ENCODE assay signal across 26 mouse cellular contexts in the genomic region with DNA sequence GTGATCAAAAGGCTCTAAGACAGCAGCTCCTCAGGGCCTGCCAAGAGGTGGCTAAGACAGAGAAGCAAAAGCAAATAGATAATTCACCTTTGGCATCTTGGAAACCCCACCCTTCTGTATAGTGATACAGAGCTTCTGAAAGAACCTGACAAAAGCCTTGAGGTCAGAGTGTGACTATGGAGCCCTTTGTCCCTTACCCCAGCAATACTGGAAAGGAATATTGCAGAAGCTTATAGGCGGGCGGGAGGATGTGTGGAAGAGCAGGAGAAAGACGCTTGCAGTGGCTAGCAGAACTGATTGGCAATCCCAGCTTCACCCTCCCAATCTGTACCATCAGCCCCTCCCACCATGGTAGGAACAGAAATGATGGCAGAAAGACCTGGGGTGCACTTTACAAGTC. TPM values are rescaled to one million over a fixed set of nuclear protein-coding genes. Genes with fewer than 3 reads are reported as not detected.
DNase-seq lines count a peak whose midpoint lies in the region; ATAC-seq and TF ChIP-seq lines count a peak whose summit lies in the region.
"Had no signal": no experiment of that assay in that cellular context is flagged by ENCODE, and none has a peak within 500 bp of the region (broad histone marks: within the 10 kb centered on the region; RNA-seq: fewer than 3 reads in every experiment).

No protein-coding gene starts in this region.

- no peak overlapping the region for H3K4me3 ChIP-seq in kidney, embryonic 15.5 days (replicated peaks)
- no peak overlapping the region for H3K4me3 ChIP-seq in layer of hippocampus, adult 2 months
- H3K4me3 ChIP-seq in intestine, embryonic 16.5 days (ENCODE audit: low read length), result no peak overlapping the region
- H3K4me3 ChIP-seq: embryonic facial prominence, embryonic 12.5 days; embryonic facial prominence, embryonic 15.5 days; heart, embryonic 10.5 days; heart, embryonic 13.5 days had no signal

- H3K36me3 ChIP-seq in kidney, embryonic 15.5 days, result no peaks in the 10 kb centered on the region
- H3K36me3 ChIP-seq in intestine, embryonic 16.5 days (ENCODE audit: control insufficient read depth, insufficient read depth, low read length), result no peaks in the 10 kb centered on the region
- H3K36me3 ChIP-seq: embryonic facial prominence, embryonic 12.5 days; embryonic facial prominence, embryonic 15.5 days; heart, embryonic 10.5 days; heart, embryonic 13.5 days had no signal

- no peak for TF ChIP-seq CTCF in layer of hippocampus, adult 2 months (conservative IDR thresholded peaks at IDR 0.05)

- ATAC-seq in kidney, embryonic 15.5 days (replicated peaks; ENCODE audit: low FRiP score), result no peak
- peak; percentile 78 for ATAC-seq in intestine, embryonic 16.5 days
- no peak for ATAC-seq in CD4-positive, CD25-positive, alpha-beta regulatory T cell, adult 4 months
- ATAC-seq: activated CD4-positive, CD25-positive, alpha-beta regulatory T cell, adult 4 months; forebrain, embryonic 14.5 days; forebrain, postnatal 0 days; hindbrain, postnatal 0 days had no signal

- no peaks in the 10 kb centered on the region for H3K9me3 ChIP-seq in kidney, embryonic 15.5 days (replicated peaks)
- no peaks in the 10 kb centered on the region for H3K9me3 ChIP-seq in intestine, embryonic 16.5 days (ENCODE audit: control insufficient read depth, low read length)
- H3K9me3 ChIP-seq: embryonic facial prominence, embryonic 12.5 days; embryonic facial prominence, embryonic 15.5 days; heart, embryonic 10.5 days; heart, embryonic 13.5 days had no signal

- no peaks in the 10 kb centered on the region for H3K27me3 ChIP-seq in kidney, embryonic 15.5 days
- H3K27me3 ChIP-seq in intestine, embryonic 16.5 days (replicated peaks; ENCODE audit: control insufficient read depth, insufficient read depth, low read length), result no peaks in the 10 kb centered on the region
- H3K27me3 ChIP-seq: embryonic facial prominence, embryonic 12.5 days; embryonic facial prominence, embryonic 15.5 days had no signal

- H3K9ac ChIP-seq in kidney, embryonic 15.5 days, result no peak overlapping the region
- H3K9ac ChIP-seq in intestine, embryonic 16.5 days (ENCODE audit: low read depth, low read length), result no peak overlapping the region
- H3K9ac ChIP-seq: embryonic facial prominence, embryonic 12.5 days; embryonic facial prominence, embryonic 15.5 days; forebrain, postnatal 0 days; heart, embryonic 13.5 days; hindbrain, embryonic 14.5 days had no signal

- H3K4me2 ChIP-seq in kidney, embryonic 15.5 days, result no peak overlapping the region
- no peak overlapping the region for H3K4me2 ChIP-seq in intestine, embryonic 16.5 days (ENCODE audit: low read depth, low read length)
- H3K4me2 ChIP-seq: embryonic facial prominence, embryonic 12.5 days; embryonic facial prominence, embryonic 15.5 days; heart, embryonic 13.5 days; hindbrain, embryonic 14.5 days had no signal

- DNase-seq in kidney, adult 8-10 months, result no peak
- no peak for DNase-seq in layer of hippocampus, adult 2 months (ENCODE audit: low spot score in 2 of 2)
- no peak for DNase-seq in layer of hippocampus, adult 18-20 months (ENCODE audit: low spot score in 2 of 2)
- DNase-seq in yolk sac, embryonic 10.5 days (ENCODE audit: low spot score), result peak; percentile 65
- no peak for DNase-seq in spleen, adult 18-20 months
- DNase-seq: adrenal gland, postnatal 25 days; B cell, adult 2 months; cerebellum, adult 11 months; cerebellum, adult 2 months; cerebellum, adult 9-11 months; forebrain, postnatal 0 days; gastrocnemius, postnatal 25 days; heart, adult 18-20 months; heart, postnatal 14 days; heart, postnatal 4 days had no signal

- H3K27ac ChIP-seq in kidney, embryonic 15.5 days, result peak overlapping the region; percentile 59
- H3K27ac ChIP-seq in layer of hippocampus, adult 2 months, result peak overlapping the region; percentile 89; the same call in 1 of the 2 replicates
- H3K27ac ChIP-seq in intestine, embryonic 16.5 days (ENCODE audit: low read length), result peak overlapping the region; percentile 34
- H3K27ac ChIP-seq: embryonic facial prominence, embryonic 12.5 days; embryonic facial prominence, embryonic 15.5 days; heart, embryonic 10.5 days; heart, embryonic 13.5 days; hindbrain, embryonic 14.5 days; hindbrain, postnatal 0 days had no signal

- 59% methylated on average over 3 of the region's 3 CpGs for WGBS in kidney, embryonic 15.5 days
- WGBS in intestine, embryonic 16.5 days, result 62% methylated on average over 3 of the region's 3 CpGs

- peaks cover 38% of the 10 kb centered on the region for H3K4me1 ChIP-seq in kidney, embryonic 15.5 days
- H3K4me1 ChIP-seq in intestine, embryonic 16.5 days (ENCODE audit: control insufficient read depth, insufficient read depth, low read length), result peaks cover 27% of the 10 kb centered on the region; the same call in 1 of the 2 replicates

RNA-seq across cellular contexts. Expression of gene Car12, which starts 22.5 kb away (rescaled TPM):
- polyA plus RNA-seq in kidney, embryonic 15.5 days (2015; fragmentation: Nextera tagmentation; extraction: Ambion mirVana), result 14.5 and 15.6 TPM in 2 replicates
- total RNA-seq in layer of hippocampus, adult 2 months (2021), result 10 to 100 TPM; 48.6 to 52.5 TPM
- 10 to 100 TPM; 45.8 to 55.2 TPM for total RNA-seq in layer of hippocampus, adult 18-20 months (2021)
- polyA plus RNA-seq in intestine, embryonic 16.5 days (2015; fragmentation: Nextera tagmentation; extraction: Ambion mirVana), result 5.4 and 6.2 TPM in 2 replicates
- 10 to 100 TPM in 1 of 2 experiments, 1 to 10 TPM in 1; 7.5 to 11.4 TPM for polyA plus RNA-seq in CD4-positive, CD25-positive, alpha-beta regulatory T cell, adult 4 months (2017; shearing (Covaris generic))
- total RNA-seq: heart, adult 18-20 months; heart, postnatal 14 days had no signal

RNA-seq across cellular contexts. Expression of gene Aph1b, which starts 59.3 kb away (rescaled TPM):
- 9.2 and 11.9 TPM in 2 replicates for polyA plus RNA-seq in kidney, embryonic 15.5 days (2015; fragmentation: Nextera tagmentation; extraction: Ambion mirVana)
- total RNA-seq in layer of hippocampus, adult 2 months (2021), result 10 to 100 TPM; 32.3 to 37.1 TPM
- 10 to 100 TPM; 32.0 to 34.5 TPM for total RNA-seq in layer of hippocampus, adult 18-20 months (2021)
- polyA plus RNA-seq in intestine, embryonic 16.5 days (2015; fragmentation: Nextera tagmentation; extraction: Ambion mirVana), result 10.2 and 11.2 TPM in 2 replicates
- polyA plus RNA-seq in CD4-positive, CD25-positive, alpha-beta regulatory T cell, adult 4 months (2017; shearing (Covaris generic)), result 1 to 10 TPM in 1 of 2 experiments, under 1 TPM in 1; 0.79 to 1.1 TPM

Comparison
In these comparisons a context has a peak if more than half of its experiments do, and no peak if none do; other contexts are left out.
1. H3K27ac ChIP-seq: peak in every context shown above with its lines; median percentile 89 in layer of hippocampus, adult 2 months; 59 in kidney, embryonic 15.5 days; 34 in intestine, embryonic 16.5 days.